Mouse (Mus musculus) G1E (cell line): ENCODE data around the gene Jarid2. TPM values are rescaled to one million over a fixed set of nuclear protein-coding genes. Genes with fewer than 3 reads are reported as not detected.

Experiments used
- ATAC-seq: 2 replicates; pipeline ENCODE4 v1.8.0; 2016; ENCODE audit warnings: mild to moderate bottlenecking; ENCODE audit not compliant: insufficient number of reproducible peaks, poor library complexity, low FRiP score, severe bottlenecking; ENCODE audit errors: extremely low read depth
- DNase-seq: peaks from one replicate; pipeline ENCODE4 v3.0.0; 2012; ENCODE audit warnings: low spot score
- H3K27me3 ChIP-seq: 2 replicates; pipeline ENCODE4 v1.6.1; 2012; ENCODE audit warnings: mild to moderate bottlenecking, low read length, inconsistent platforms; ENCODE audit not compliant: insufficient read depth
- H3K36me3 ChIP-seq: replicated peaks from 2 replicates; pipeline ENCODE3; 2012; ENCODE audit warnings: mild to moderate bottlenecking, inconsistent platforms
- H3K4me1 ChIP-seq: 2 replicates; pipeline ENCODE4 v1.6.1; 2012; ENCODE audit warnings: low read depth, low read length, inconsistent platforms, mixed read lengths; ENCODE audit not compliant: insufficient read depth
- H3K4me3 ChIP-seq: 2 replicates; pipeline ENCODE4 v1.5.1; 2012; ENCODE audit warnings: low read depth, mild to moderate bottlenecking, inconsistent platforms, low read length, moderate library complexity, mixed read lengths
- H3K9me3 ChIP-seq: replicated peaks from 2 replicates; pipeline ENCODE4 v1.6.1; 2012; ENCODE audit warnings: inconsistent platforms
- CTCF ChIP-seq: IDR thresholded peaks from 2 replicates; pipeline ENCODE4 v1.5.1; 2012; ENCODE audit warnings: low read depth, low read length, inconsistent platforms, mixed read lengths
- GATA1 ChIP-seq: IDR thresholded peaks from 2 replicates; pipeline ENCODE4 v1.6.1; 2012; ENCODE audit warnings: borderline replicate concordance, low read length, inconsistent platforms, mixed read lengths
- GATA2 ChIP-seq: IDR thresholded peaks from 2 replicates; pipeline ENCODE4 v1.6.1; 2012; ENCODE audit warnings: low read depth, low read length, inconsistent platforms, borderline replicate concordance
- POLR2AphosphoS5 ChIP-seq: IDR thresholded peaks from 2 replicates; pipeline ENCODE4 v1.6.1; 2012; ENCODE audit warnings: low read depth, low read length, inconsistent platforms; ENCODE audit not compliant: insufficient replicate concordance
- TAL1 ChIP-seq: conservative IDR thresholded peaks from 2 replicates; pipeline ENCODE4 v1.6.1; 2012; ENCODE audit warnings: low read depth, low read length, inconsistent platforms, mixed read lengths
- polyA plus RNA-seq: library from polyadenylated mRNA; stranded (reverse); fragments of >175 nt; gene quantifications from 2 replicates; pipeline ENCODE4 v1.2.3, GENCODE M21; 2012
- total RNA-seq, 2 experiments: library from RNA; stranded (forward) in 1 of 2; stranded (reverse) in 1 of 2; fragments of 200-1000 nt in 1 of 2; fragments of >200 nt in 1 of 2; fragmentation: Nextera tagmentation in 1 of 2; gene quantifications; 2 replicates each; pipeline ENCODE4 v1.2.3; 2014 to 2017

The Jarid2 gene
- total and polyA plus RNA-seq, 3 experiments, result 29.9 to 93.6 (median 42.3) TPM

DNA sequence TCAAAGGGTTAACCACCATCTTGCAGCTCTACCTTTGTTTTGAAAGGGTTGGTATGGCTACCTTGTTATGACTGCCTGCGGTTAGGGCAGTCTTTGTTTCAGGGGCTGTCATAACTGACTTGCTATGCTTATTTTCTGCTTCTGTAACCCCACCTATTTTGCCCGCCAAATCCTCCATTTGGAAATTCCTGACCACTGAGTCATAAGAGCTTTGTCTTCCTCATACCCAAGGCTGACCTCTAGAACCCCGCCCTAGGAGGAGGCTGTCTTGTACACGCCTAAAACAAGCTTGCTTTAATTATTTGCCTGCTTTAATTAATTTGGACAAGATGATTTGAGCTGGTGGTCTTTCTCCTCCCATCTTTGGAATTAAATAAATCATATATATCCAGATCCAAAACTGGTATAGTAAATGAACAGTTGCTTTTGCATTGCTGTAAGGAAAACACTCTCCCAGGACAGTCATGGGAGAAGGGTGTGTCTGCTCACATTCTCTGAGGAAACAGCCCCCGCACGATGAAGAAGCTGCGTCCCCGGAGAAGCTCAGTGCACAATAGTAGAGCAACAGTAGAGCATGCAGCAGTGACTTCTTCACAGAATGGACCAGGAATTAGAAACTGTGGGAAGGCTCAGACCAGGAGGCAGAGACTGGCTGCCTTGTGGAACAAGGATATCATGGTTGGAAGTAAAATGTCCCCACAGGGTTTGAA, 210.2 kb downstream of the Jarid2 start:
- Histone ChIP-seq H3K27me3 (no peaks in the 10 kb centered on the region), H3K4me3 (no peak overlapping the region), H3K36me3 (peaks cover 30% of the 10 kb centered on the region), H3K4me1 (peaks cover 16% of the 10 kb centered on the region), H3K9me3 (no peaks in the 10 kb centered on the region)
- DNase-seq (no peak), ATAC-seq (no peak)
- TF ChIP-seq CTCF, result no peak

DNA sequence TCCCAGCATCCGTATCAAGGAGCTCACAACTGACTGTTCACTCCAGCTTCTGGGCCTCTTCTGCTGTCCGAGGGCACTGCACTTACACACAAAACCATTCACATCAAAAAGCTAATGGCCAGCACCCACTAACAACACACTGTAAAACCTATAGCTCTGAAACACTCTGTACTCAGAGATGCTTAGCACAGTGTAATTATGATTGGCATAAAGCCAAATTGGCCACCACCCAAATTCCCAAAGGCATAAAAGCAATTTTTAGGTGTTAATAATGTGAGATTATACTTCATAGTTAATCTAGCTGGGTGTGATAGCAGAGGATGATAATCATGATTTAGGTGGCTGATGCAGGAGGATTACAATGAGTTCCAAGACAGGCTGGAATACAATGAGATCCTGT, 214.3 kb downstream of the Jarid2 start:
- no peak overlapping the region for H3K4me3 ChIP-seq
- peaks cover 30% of the 10 kb centered on the region for H3K36me3 ChIP-seq
- TF ChIP-seq CTCF, result no peak
- TF ChIP-seq GATA1, result no peak
- TF ChIP-seq POLR2AphosphoS5, result no peak
- TF ChIP-seq TAL1, result no peak
- no peak for TF ChIP-seq GATA2
- DNase-seq (no peak), ATAC-seq (no peak)
- no peaks in the 10 kb centered on the region for H3K9me3 ChIP-seq
- no peaks in the 10 kb centered on the region for H3K27me3 ChIP-seq
- no peaks in the 10 kb centered on the region for H3K4me1 ChIP-seq

DNA sequence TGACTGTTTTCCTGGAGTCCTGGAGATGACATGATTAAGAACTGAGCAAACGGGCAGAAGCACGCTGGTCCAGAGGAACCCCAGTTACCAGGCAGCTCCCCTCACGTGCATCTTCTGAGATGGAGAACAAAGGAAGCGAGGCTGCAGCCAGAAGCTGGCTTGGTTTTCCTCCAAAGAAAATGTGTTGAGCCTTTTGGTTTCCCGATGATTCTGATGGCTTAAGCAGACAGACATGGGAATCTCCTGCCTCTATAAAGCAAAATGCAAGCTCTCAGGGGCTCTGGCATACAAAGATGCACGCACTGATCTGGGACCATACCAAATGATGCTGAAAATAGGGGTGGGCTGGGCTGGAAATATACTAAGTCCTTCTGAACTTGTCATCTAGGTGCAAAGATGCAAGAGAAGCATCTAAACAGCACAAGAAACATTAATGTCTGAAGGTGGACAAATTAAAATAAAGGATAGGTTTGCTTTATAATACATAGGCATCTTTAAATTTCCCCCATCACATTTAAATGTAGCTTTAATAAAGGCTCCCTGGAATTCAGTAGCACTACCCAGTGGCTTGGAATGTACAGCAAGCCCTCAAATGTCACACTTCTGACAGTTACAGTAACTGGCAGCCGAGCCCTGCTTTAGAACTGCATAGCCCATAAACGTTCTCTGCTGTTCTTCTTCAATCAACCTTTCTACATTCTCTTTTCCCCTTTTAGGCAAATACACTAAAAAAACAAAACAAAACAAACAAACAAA, 217.8 kb downstream of the Jarid2 start:
- ATAC-seq (no peak), DNase-seq (no peak)
- no peaks in the 10 kb centered on the region for H3K9me3 ChIP-seq
- no peak overlapping the region for H3K4me3 ChIP-seq
- peaks cover 30% of the 10 kb centered on the region for H3K36me3 ChIP-seq
- H3K4me1 ChIP-seq, result no peaks in the 10 kb centered on the region
- no peak for TF ChIP-seq GATA1
- no peak for TF ChIP-seq TAL1
- no peak for TF ChIP-seq GATA2
- no peak for TF ChIP-seq CTCF
- no peak for TF ChIP-seq POLR2AphosphoS5
- H3K27me3 ChIP-seq, result no peaks in the 10 kb centered on the region

DNA sequence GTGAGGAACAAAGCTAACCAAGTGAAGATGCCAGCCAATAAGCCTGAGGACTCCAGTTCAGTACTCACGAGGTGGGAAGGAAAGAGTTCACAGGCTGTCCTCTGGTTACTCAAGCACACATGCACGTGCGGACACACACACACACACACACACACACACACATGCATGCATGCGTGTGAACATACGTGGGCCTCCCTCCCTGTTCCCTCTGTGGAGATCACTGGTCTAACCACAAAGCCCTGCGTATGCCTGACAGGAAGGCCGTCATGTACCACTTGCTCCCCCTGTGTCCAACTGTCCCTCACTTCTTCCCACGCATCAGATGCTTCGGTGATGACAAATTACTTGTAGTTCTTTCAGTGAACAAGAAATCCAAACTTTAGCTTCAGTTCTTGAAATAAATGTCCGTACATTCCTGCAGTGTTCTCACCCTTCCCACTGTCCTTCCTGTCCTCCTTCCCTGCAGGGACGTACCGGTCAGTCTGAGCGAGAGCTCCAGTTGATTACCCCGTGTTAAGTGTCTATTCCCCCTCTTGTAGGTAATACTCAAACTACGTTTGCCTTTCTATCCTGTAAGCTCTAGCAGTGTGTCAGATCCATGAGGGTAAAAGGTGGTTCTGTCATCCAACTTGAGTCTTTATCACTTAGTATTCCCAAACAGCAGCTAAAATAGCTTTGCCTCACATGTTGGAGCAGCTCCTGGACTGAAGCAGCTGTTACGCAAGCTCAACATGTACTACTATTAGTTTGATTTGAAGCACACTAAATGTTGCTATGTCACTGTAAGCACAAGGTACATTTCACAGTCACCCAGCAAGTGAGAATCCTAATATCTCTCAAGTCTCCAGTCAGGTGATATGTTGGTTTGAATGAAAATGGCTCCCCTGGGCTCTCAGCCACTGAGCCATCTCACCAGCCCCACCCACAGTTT, 219.3 kb downstream of the Jarid2 start:
- Histone ChIP-seq H3K9me3 (no peaks in the 10 kb centered on the region), H3K27me3 (no peaks in the 10 kb centered on the region), H3K4me1 (peaks cover 3% of the 10 kb centered on the region; the same call in 1 of the 2 replicates), H3K36me3 (peaks cover 24% of the 10 kb centered on the region), H3K4me3 (no peak overlapping the region)
- TF ChIP-seq TAL1, result no peak
- TF ChIP-seq CTCF, result no peak
- no peak for TF ChIP-seq GATA1
- TF ChIP-seq POLR2AphosphoS5, result no peak
- TF ChIP-seq GATA2, result no peak
- ATAC-seq (no peak), DNase-seq (no peak)

DNA sequence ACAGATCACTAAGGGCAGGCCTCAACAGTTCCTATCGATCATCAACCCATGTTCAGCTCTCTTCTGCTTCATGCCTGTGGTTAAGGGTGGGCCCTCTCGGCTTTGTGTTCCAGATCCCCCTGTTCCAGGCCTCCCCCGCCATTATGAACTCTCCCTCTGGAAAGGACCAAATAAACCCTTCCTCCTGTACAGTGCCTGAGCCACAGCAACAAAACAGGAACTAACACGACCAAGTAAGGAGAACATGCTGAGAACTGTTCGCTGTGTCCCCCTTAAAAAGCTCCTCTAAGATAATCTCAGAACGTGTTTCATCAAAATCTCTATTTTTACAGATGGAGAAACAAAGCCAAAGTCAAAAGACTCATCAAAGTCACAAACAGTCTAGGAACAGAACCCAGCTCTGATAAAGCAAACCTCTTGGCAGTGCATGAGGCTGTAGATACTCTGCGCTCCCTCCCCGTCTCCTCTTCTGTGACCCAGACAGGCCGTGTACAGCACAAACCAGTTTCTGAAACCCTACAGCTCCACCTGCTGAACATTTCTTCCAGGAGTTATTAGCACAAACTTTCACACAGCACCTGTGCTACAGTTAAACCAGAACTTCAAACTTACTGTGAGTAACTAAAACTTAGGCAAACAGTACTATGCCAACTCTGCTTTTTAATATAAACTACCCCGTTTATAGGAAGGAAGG, 223.3 kb downstream of the Jarid2 start:
- H3K4me3 ChIP-seq, result no peak overlapping the region
- peaks cover 25% of the 10 kb centered on the region for H3K36me3 ChIP-seq
- H3K9me3 ChIP-seq, result no peaks in the 10 kb centered on the region
- DNase-seq, result no peak
- TF ChIP-seq GATA2 (no peak), CTCF (no peak), POLR2AphosphoS5 (no peak), GATA1 (no peak), TAL1 (no peak)
- H3K4me1 ChIP-seq, result peaks cover 3% of the 10 kb centered on the region; the same call in 1 of the 2 replicates
- no peaks in the 10 kb centered on the region for H3K27me3 ChIP-seq
- ATAC-seq, result no peak
